Mouse (Mus musculus) liver, adult 2 months (tissue): ENCODE data around the gene Os9. TPM values are rescaled to one million over a fixed set of nuclear protein-coding genes. Genes with fewer than 3 reads are reported as not detected.
"Not testable (repeated sequence)": the region's sequence is repeated elsewhere in the genome, so short reads cannot be mapped to it uniquely, and the experiment has no call there.

Source experiments
- DNase-seq: peaks from one replicate; pipeline ENCODE4 v3.0.0-alpha.2; 2011; ENCODE audit warnings: low read depth, low spot score; ENCODE audit errors: extremely low read depth
- H3K27ac ChIP-seq: fragments of 200-500 bp; replicated peaks from 2 replicates; pipeline ENCODE4 v1.5.1; 2012; ENCODE audit warnings: low read depth, mild to moderate bottlenecking, control low read depth, inconsistent platforms, low read length; ENCODE audit not compliant: insufficient read depth
- H3K27me3 ChIP-seq: fragments of 200-500 bp; 2 replicates; pipeline ENCODE4 v1.6.1; 2012; ENCODE audit warnings: mild to moderate bottlenecking, moderate library complexity, low read length, inconsistent platforms; ENCODE audit not compliant: control insufficient read depth, insufficient read depth
- H3K36me3 ChIP-seq: fragments of 200-500 bp; 2 replicates; pipeline ENCODE4 v1.6.1; 2012; ENCODE audit warnings: low read length, inconsistent platforms; ENCODE audit not compliant: control insufficient read depth, insufficient read depth
- H3K4me1 ChIP-seq: fragments of 200-500 bp; 2 replicates; pipeline ENCODE4 v1.6.1; 2011; ENCODE audit warnings: low read length; ENCODE audit not compliant: control insufficient read depth, insufficient read depth
- H3K4me3 ChIP-seq: fragments of 200-500 bp; 2 replicates; pipeline ENCODE4 v1.5.1; 2011; ENCODE audit warnings: low read depth, mild to moderate bottlenecking, control low read depth, low read length, moderate library complexity; ENCODE audit not compliant: insufficient read depth
- H3K79me2 ChIP-seq: fragments of 200-500 bp; 2 replicates; pipeline ENCODE4 v1.6.1; 2012; ENCODE audit warnings: inconsistent platforms, mild to moderate bottlenecking, low read length, moderate library complexity; ENCODE audit not compliant: control insufficient read depth, insufficient read depth
- H3K9ac ChIP-seq: fragments of 200-500 bp; 2 replicates; pipeline ENCODE4 v1.6.1; 2012; ENCODE audit warnings: low read depth, mild to moderate bottlenecking, control low read depth, inconsistent platforms, low read length
- CTCF ChIP-seq: fragments of 200-500 bp; IDR thresholded peaks from 2 replicates; pipeline ENCODE4 v1.5.1; 2011; ENCODE audit warnings: low read depth, low read length, control low read depth
- POLR2A ChIP-seq: fragments of 200-500 bp; IDR thresholded peaks from 2 replicates; pipeline ENCODE4 v1.6.1; 2011; ENCODE audit warnings: low read length, control low read depth; ENCODE audit not compliant: insufficient read depth; ENCODE audit errors: extremely low read depth
- WGBS: fragments of 180-500 bp; shearing (Covaris S2); methylation state at CpG from one replicate; pipeline ENCODE4 v1.1.7; 2018; 5-methylcytosine and 5-hydroxymethylcytosine counted together
- polyA plus RNA-seq: library from polyadenylated mRNA; depleted of rRNA; stranded (reverse); fragments of >200 nt; gene quantifications from 2 replicates; pipeline ENCODE4 v1.2.3, GENCODE M21; 2012
- total RNA-seq: library from RNA; depleted of rRNA; stranded (reverse); fragments of >200 nt; gene quantifications from 2 replicates; pipeline ENCODE4 v1.2.3, GENCODE M21; 2014

Gene Os9
- total and polyA plus RNA-seq, 2 experiments: 130 TPM

GRCm38 (mm10) chr10:127165654-127166403 lies 44.9 kb upstream of the Os9 start:
- H3K4me3 ChIP-seq: peak overlapping the region; percentile 84
- peak overlapping the region; percentile 95 for H3K9ac ChIP-seq
- H3K27me3 ChIP-seq: no peaks in the 10 kb centered on the region
- peaks cover 17% of the 10 kb centered on the region for H3K4me1 ChIP-seq
- 0 out of 2 replicates have a peak, but pooled peaks cover 2% of the 10 kb centered on the region for H3K36me3 ChIP-seq
- 0 out of 2 replicates have a peak, but pooled peaks have one; percentile 17 for TF ChIP-seq POLR2A
- no peak for TF ChIP-seq CTCF
- peak overlapping the region; percentile 98 for H3K27ac ChIP-seq
- 1% methylated on average over 55 of the region's 56 CpGs for WGBS
- peaks cover 10% of the 10 kb centered on the region; the same call in 1 of the 2 replicates for H3K79me2 ChIP-seq
- DNase-seq: peak; percentile 51

GRCm38 (mm10) chr10:127165354-127165653 lies 44.4 kb upstream of the Os9 start:
- 0 out of 2 replicates have a peak, but pooled peaks cover 2% of the 10 kb centered on the region for H3K36me3 ChIP-seq
- peaks cover 17% of the 10 kb centered on the region for H3K4me1 ChIP-seq
- peak overlapping the region; percentile 95 for H3K9ac ChIP-seq
- peak overlapping the region; percentile 84 for H3K4me3 ChIP-seq
- WGBS: under 1% methylated on average over 42 of the region's 42 CpGs
- H3K27me3 ChIP-seq: no peaks in the 10 kb centered on the region
- TF ChIP-seq POLR2A (no peak), CTCF (no peak)
- H3K27ac ChIP-seq: peak overlapping the region; percentile 98
- H3K79me2 ChIP-seq: peaks cover 10% of the 10 kb centered on the region; the same call in 1 of the 2 replicates
- DNase-seq: peak; percentile 37

- TF ChIP-seq CTCF: peak; percentile 85
- TF ChIP-seq POLR2A: peak; percentile 64; the same call in 1 of the 2 replicates
- peaks cover 10% of the 10 kb centered on the region; the same call in 1 of the 2 replicates for H3K79me2 ChIP-seq
- H3K4me1 ChIP-seq: peaks cover 19% of the 10 kb centered on the region
- H3K27me3 ChIP-seq: no peaks in the 10 kb centered on the region
- H3K9ac ChIP-seq: peak within 1 kb of the TSS; percentile 95
- H3K36me3 ChIP-seq: 0 out of 2 replicates have a peak, but pooled peaks cover 2% of the 10 kb centered on the region
- H3K27ac ChIP-seq: peak within 1 kb of the TSS; percentile 98
- WGBS: 1% methylated on average over 52 of the region's 52 CpGs
- H3K4me3 ChIP-seq: peak within 1 kb of the TSS; percentile 84
- DNase-seq: peak; percentile 65
These were observed 43.9 kb upstream of the Os9 start, which contains the start of gene B4galnt1 for GRCm38 (mm10) chr10:127164631-127165353. Gene B4galnt1, plus strand, starts transcription at chr10:127165225.

GRCm38 (mm10) chr10:127164190-127164589 lies 43.3 kb upstream of the Os9 start:
- no peak for DNase-seq
- 0 out of 2 replicates have a peak, but pooled peaks cover 2% of the 10 kb centered on the region for H3K36me3 ChIP-seq
- H3K27me3 ChIP-seq: no peaks in the 10 kb centered on the region
- H3K4me1 ChIP-seq: peaks cover 19% of the 10 kb centered on the region
- TF ChIP-seq POLR2A (no peak), CTCF (no peak)
- H3K79me2 ChIP-seq: peaks cover 10% of the 10 kb centered on the region; the same call in 1 of the 2 replicates
- H3K4me3 ChIP-seq: no peak overlapping the region
- no peak overlapping the region for H3K9ac ChIP-seq
- peak overlapping the region; percentile 98 for H3K27ac ChIP-seq
- 92% methylated on average over 4 of the region's 4 CpGs for WGBS

GRCm38 (mm10) chr10:127162771-127163261 lies 41.9 kb upstream of the Os9 start:
- not testable (repeated sequence) for H3K27ac ChIP-seq, H3K27me3 ChIP-seq, DNase-seq

More at GRCm38 (mm10) chr10:127162771-127163261, 41.9 kb upstream of the Os9 start:
- H3K4me3 ChIP-seq, H3K36me3 ChIP-seq, H3K9ac ChIP-seq: not testable (repeated sequence)
- 85% methylated on average over 7 of the region's 7 CpGs for WGBS
- Histone ChIP-seq H3K79me2 (peaks cover 10% of the 10 kb centered on the region; the same call in 1 of the 2 replicates), H3K4me1 (peaks cover 18% of the 10 kb centered on the region)
